Mouse (Mus musculus) kidney, embryonic 14.5 days (tissue): ENCODE data around the gene Taf11. TPM values are rescaled to one million over a fixed set of nuclear protein-coding genes. Genes with fewer than 3 reads are reported as not detected.

Experiments
- ATAC-seq: fragments of 200-750 bp; cut with Nextera tagmentation; 2 replicates; pipeline ENCODE4 v1.8.0; 2017; ENCODE audit warnings: moderate number of reproducible peaks, mild to moderate bottlenecking, moderate TSS enrichment, moderate library complexity; ENCODE audit not compliant: low FRiP score, low TSS enrichment
- H3K27ac ChIP-seq: fragments of 300-500 bp; sonication (generic); 2 replicates; pipeline ENCODE4 v1.5.1; 2014; ENCODE audit warnings: low read depth, mild to moderate bottlenecking, low read length, moderate library complexity, mixed read lengths
- H3K27me3 ChIP-seq: fragments of 300-500 bp; sonication (generic); 2 replicates; pipeline ENCODE4 v1.6.1; 2014; ENCODE audit warnings: mild to moderate bottlenecking, low read length; ENCODE audit not compliant: control insufficient read depth, insufficient read depth
- H3K36me3 ChIP-seq: fragments of 300-500 bp; sonication (generic); 2 replicates; pipeline ENCODE4 v1.6.1; 2014; ENCODE audit warnings: low read length, mixed read lengths; ENCODE audit not compliant: control insufficient read depth, insufficient read depth
- H3K4me1 ChIP-seq: fragments of 300-500 bp; sonication (generic); 2 replicates; pipeline ENCODE4 v1.6.1; 2014; ENCODE audit warnings: low read length, mixed read lengths; ENCODE audit not compliant: control insufficient read depth, insufficient read depth
- H3K4me2 ChIP-seq: fragments of 300-500 bp; sonication (generic); replicated peaks from 2 replicates; pipeline ENCODE4 v1.6.1; 2014; ENCODE audit warnings: low read depth, mild to moderate bottlenecking, low read length
- H3K4me3 ChIP-seq: fragments of 300-500 bp; sonication (generic); 2 replicates; pipeline ENCODE4 v1.5.1; 2014; ENCODE audit warnings: mild to moderate bottlenecking, low read length
- H3K9ac ChIP-seq: fragments of 300-500 bp; sonication (generic); 2 replicates; pipeline ENCODE4 v1.6.1; 2014; ENCODE audit warnings: low read depth, mild to moderate bottlenecking, low read length, moderate library complexity
- H3K9me3 ChIP-seq: fragments of 300-500 bp; sonication (generic); 2 replicates; pipeline ENCODE4 v1.6.1; 2016; ENCODE audit warnings: low read length; ENCODE audit not compliant: control insufficient read depth
- WGBS: fragments of 180-500 bp; shearing (Covaris S2); extraction: QIAGEN DNeasy Blood & Tissue Kit; methylation state at CpG from one replicate; pipeline ENCODE4 v1.1.7; 2014; 5-methylcytosine and 5-hydroxymethylcytosine counted together
- polyA plus RNA-seq: library from polyadenylated mRNA; unstranded; fragments of >200 nt; fragmentation: Nextera tagmentation; extraction: Ambion mirVana; gene quantifications from 2 replicates; pipeline ENCODE4 v1.2.1, GENCODE M21; 2014

Taf11 gene
- polyA plus RNA-seq, 1 experiment from 2014 or later, result 76.6 TPM

- H3K4me1 ChIP-seq, result peaks cover 13% of the 10 kb centered on the region
- peak overlapping the region; percentile 62 for H3K4me3 ChIP-seq
- peaks cover 14% of the 10 kb centered on the region for H3K36me3 ChIP-seq
- under 1% methylated on average over 12 of the region's 12 CpGs for WGBS
- H3K27me3 ChIP-seq, result no peaks in the 10 kb centered on the region
- peak overlapping the region; percentile 94 for H3K4me2 ChIP-seq
- H3K9me3 ChIP-seq, result no peaks in the 10 kb centered on the region
- peak overlapping the region; percentile 89 for H3K9ac ChIP-seq
- ATAC-seq, result peak; percentile 4; the same call in 1 of the 2 replicates
- peak overlapping the region; percentile 81 for H3K27ac ChIP-seq
These were observed 1.3 kb downstream of the Taf11 start for GRCm38 (mm10) chr17:27908206-27908887.

DNA sequence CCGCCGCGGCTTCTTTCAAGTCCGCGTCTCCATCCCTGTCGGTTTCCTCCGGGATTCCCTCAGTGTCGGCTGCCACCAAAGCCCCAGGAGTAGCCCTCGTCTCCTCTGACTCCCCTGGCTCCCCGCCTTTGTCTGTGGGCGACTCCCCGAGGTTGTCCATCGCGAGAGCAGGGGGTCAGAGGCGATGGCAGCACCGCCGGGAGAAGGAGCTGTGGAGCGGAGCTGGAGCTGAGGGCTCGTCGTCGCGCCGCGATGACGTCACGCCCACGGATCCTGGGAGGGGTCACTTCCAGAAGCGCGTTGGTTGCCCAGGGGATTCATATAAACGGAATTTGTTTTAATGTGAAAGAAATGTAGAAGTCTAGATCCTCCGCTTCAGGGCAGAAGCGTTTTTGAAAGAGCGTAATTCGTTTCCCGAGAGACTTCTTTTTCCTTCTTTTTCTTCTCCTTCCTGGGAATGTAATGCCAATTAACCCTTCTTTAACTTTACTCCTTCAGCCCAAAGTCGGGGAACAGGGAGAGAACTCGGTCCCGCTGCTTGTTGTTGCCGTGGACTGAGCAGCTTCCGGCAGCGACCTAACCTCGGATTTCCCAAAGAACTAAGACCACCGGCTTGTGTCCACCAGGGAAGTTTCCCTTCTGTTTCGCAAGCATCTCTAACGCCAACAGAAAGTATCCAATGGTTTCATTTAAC is 2.0 kb downstream of the Taf11 start:
- Histone ChIP-seq H3K27ac (peak overlapping the region; percentile 1; the same call in 1 of the 2 replicates), H3K9me3 (no peaks in the 10 kb centered on the region), H3K9ac (peak overlapping the region; percentile 89), H3K4me3 (peak overlapping the region; percentile 62), H3K4me2 (peak overlapping the region; percentile 94), H3K36me3 (peaks cover 21% of the 10 kb centered on the region), H3K27me3 (no peaks in the 10 kb centered on the region), H3K4me1 (peaks cover 13% of the 10 kb centered on the region)
- peak; percentile 58 for ATAC-seq
- under 1% methylated on average over 45 of the region's 45 CpGs for WGBS

DNA sequence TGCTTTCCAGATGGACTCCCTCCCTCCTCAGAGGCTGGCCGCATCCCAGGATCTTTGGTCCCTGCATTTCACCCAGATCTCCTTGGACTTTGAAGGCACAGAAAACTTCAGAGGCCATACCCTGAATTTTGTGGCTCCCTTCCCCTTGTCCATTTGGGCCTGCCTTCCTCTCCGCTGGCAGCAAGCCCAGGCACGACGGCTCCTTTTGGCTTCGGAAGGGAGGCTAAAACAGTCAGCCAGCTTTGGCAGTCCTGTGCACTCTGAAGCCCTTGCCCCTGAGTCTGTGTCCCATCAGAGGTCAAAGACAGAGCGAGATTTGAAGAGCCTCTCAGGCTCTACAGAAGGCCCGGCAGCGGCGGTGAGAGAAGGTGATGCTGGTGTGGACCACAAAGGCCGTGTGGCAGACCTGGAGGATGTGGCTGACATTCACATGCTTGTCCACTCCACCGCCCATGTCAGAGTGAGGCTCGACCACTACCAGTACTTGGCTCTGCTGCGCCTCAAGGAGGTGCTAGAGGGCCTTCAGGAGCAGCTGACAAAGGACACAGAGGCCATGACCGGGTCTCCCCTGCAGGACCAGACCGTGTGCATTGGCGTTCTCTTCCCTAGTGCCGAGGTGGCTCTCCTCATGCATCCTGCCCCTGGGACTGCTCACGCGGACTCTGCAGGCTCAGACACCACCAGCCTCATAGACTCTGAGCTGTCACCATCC is 23.0 kb downstream of the Taf11 start:
- 88% methylated on average over 19 of the region's 19 CpGs for WGBS
- Histone ChIP-seq H3K9me3 (no peaks in the 10 kb centered on the region), H3K4me2 (no peak overlapping the region), H3K27ac (no peak overlapping the region), H3K27me3 (no peaks in the 10 kb centered on the region), H3K4me1 (no peaks in the 10 kb centered on the region), H3K36me3 (peaks cover 68% of the 10 kb centered on the region), H3K9ac (no peak overlapping the region), H3K4me3 (no peak overlapping the region)
- no peak for ATAC-seq

GRCm38 (mm10) chr17:27883994-27884393 is 25.6 kb downstream of the Taf11 start:
- no peak overlapping the region for H3K4me3 ChIP-seq
- no peaks in the 10 kb centered on the region for H3K9me3 ChIP-seq
- ATAC-seq, result no peak
- peaks cover 85% of the 10 kb centered on the region for H3K36me3 ChIP-seq
- no peak overlapping the region for H3K9ac ChIP-seq
- 93% methylated on average over 6 of the region's 6 CpGs for WGBS
- H3K27me3 ChIP-seq, result no peaks in the 10 kb centered on the region
- no peak overlapping the region for H3K27ac ChIP-seq
- H3K4me1 ChIP-seq, result no peaks in the 10 kb centered on the region
- no peak overlapping the region for H3K4me2 ChIP-seq

GRCm38 (mm10) chr17:27883129-27883528 is 26.5 kb downstream of the Taf11 start:
- H3K9ac ChIP-seq, result no peak overlapping the region
- H3K4me2 ChIP-seq, result no peak overlapping the region
- no peak for ATAC-seq
- peaks cover 86% of the 10 kb centered on the region for H3K36me3 ChIP-seq
- WGBS, result 90% methylated on average over 8 of the region's 8 CpGs
- no peaks in the 10 kb centered on the region for H3K9me3 ChIP-seq
- no peaks in the 10 kb centered on the region for H3K4me1 ChIP-seq
- H3K27ac ChIP-seq, result no peak overlapping the region
- no peaks in the 10 kb centered on the region for H3K27me3 ChIP-seq
- H3K4me3 ChIP-seq, result no peak overlapping the region

GRCm38 (mm10) chr17:27881518-27881917 is 28.1 kb downstream of the Taf11 start:
- no peak for ATAC-seq
- WGBS, result 53% methylated on average over 11 of the region's 11 CpGs
- Histone ChIP-seq H3K9ac (no peak overlapping the region), H3K4me1 (no peaks in the 10 kb centered on the region), H3K4me2 (no peak overlapping the region), H3K9me3 (no peaks in the 10 kb centered on the region), H3K36me3 (peaks cover 70% of the 10 kb centered on the region), H3K4me3 (no peak overlapping the region), H3K27ac (no peak overlapping the region), H3K27me3 (no peaks in the 10 kb centered on the region)

DNA sequence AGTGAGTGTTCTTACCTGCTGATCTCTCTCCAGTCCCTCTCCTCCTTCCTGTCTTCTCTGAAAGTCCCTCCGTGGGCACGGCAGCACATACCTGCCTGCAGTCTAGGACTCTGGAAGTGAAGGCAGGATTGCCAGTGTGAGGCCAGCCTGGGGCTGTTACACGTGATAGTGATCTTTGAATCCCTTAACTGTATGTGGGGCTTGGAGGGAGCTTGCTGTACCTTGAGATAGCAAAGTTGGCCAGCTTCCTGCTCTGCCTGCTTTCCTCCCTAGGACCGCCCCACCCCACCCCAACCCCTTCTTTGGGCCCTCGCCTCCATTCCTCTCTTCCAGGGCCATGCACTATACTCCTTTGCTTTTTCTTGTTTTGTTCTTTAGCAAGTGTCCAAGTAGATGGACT is 35.1 kb downstream of the Taf11 start:
- H3K4me2 ChIP-seq, result no peak overlapping the region
- H3K27me3 ChIP-seq, result no peaks in the 10 kb centered on the region
- H3K4me1 ChIP-seq, result no peaks in the 10 kb centered on the region
- H3K27ac ChIP-seq, result no peak overlapping the region
- no peak for ATAC-seq
- 52% methylated on average over 5 of the region's 5 CpGs for WGBS
- no peaks in the 10 kb centered on the region for H3K9me3 ChIP-seq
- peaks cover 10% of the 10 kb centered on the region for H3K36me3 ChIP-seq
- H3K4me3 ChIP-seq, result no peak overlapping the region
- no peak overlapping the region for H3K9ac ChIP-seq

DNA sequence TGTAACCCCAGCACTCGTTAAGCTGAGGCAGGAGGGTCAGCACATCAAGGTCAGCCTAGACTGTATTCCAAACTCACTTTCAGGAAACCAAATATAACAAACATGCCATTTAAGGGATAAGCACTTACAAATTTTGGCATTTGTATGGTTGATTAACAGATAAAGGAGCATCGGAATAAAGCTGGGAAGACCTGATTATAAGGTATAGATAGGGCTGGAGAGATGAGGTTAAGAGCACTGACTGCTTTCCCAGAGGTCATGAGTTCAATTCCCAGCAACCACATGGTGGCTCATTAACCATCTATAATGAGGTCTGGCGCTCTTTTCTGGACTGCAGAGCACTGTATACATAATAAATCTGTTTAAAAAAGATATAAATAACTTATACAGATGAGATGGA is 36.1 kb downstream of the Taf11 start:
- no peaks in the 10 kb centered on the region for H3K27me3 ChIP-seq
- H3K4me2 ChIP-seq, result no peak overlapping the region
- no peak overlapping the region for H3K4me3 ChIP-seq
- H3K9me3 ChIP-seq, result no peaks in the 10 kb centered on the region
- 61% methylated on average over 3 of the region's 3 CpGs for WGBS
- H3K9ac ChIP-seq, result no peak overlapping the region
- no peaks in the 10 kb centered on the region for H3K4me1 ChIP-seq
- H3K27ac ChIP-seq, result no peak overlapping the region
- H3K36me3 ChIP-seq, result peaks cover under 1% of the 10 kb centered on the region
- ATAC-seq, result no peak

DNA sequence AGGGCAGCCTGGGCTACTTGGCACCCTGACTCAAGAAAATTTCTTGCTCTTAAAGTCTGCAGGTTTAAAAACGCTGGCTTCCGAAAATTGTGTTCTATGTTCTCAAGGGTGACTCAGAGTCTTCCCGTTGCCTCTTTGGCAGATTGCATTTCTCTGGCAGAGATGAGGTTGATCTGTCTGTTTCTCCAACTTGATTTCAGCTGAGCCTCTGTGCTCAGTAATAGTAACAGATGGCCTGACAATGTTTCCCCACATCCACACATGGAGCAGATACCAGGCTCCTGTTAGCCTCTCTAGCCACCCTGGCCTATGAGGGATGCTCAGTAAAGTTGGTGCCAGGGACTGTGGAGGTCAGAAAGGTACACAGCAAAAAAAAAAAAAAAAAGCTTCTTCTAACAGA is 37.8 kb downstream of the Taf11 start:
- H3K4me2 ChIP-seq, result no peak overlapping the region
- no peak for ATAC-seq
- no peaks in the 10 kb centered on the region for H3K27me3 ChIP-seq
- H3K36me3 ChIP-seq, result no peaks in the 10 kb centered on the region
- no peak overlapping the region for H3K9ac ChIP-seq
- H3K4me1 ChIP-seq, result no peaks in the 10 kb centered on the region
- WGBS, result 91% methylated on average over 3 of the region's 3 CpGs
- H3K4me3 ChIP-seq, result no peak overlapping the region
- no peaks in the 10 kb centered on the region for H3K9me3 ChIP-seq
- no peak overlapping the region for H3K27ac ChIP-seq
